Mouse (Mus musculus): ENCODE measurements around the gene Mrrf.

- no peak for TF ChIP-seq TAL1 (IDR thresholded peaks at IDR 0.05; ENCODE audit: low read length)
- TF ChIP-seq GATA1 (IDR thresholded peaks at IDR 0.05; ENCODE audit: low read length), result no peak
Measured at GRCm38 (mm10) chr2:36238951-36239350, 102.8 kb downstream of the Mrrf start.
